Mouse (Mus musculus) lung, embryonic 15.5 days (tissue): ENCODE measurements at regions not wholly inside any gene's neighbourhood (a gene's known extent, or its start where the extent isn't known, plus 50 kb on each side); places are given as distances from the start of the nearest gene placed in this dataset.
A peak's percentile ranks its signal among the peaks of the same experiment; 100 is the strongest.

Experiments
- ATAC-seq: fragments of 200-750 bp; cut with Nextera tagmentation; 2 replicates; pipeline ENCODE4 v1.8.0; 2017; ENCODE audit warnings: moderate number of reproducible peaks, borderline replicate concordance; ENCODE audit not compliant: low FRiP score, low TSS enrichment; ENCODE audit errors: extremely low read depth
- H3K27ac ChIP-seq: fragments of 300-500 bp; sonication (generic); 2 replicates; pipeline ENCODE4 v1.5.1; 2015; ENCODE audit warnings: moderate library complexity, mild to moderate bottlenecking, inconsistent platforms
- H3K27me3 ChIP-seq: fragments of 300-500 bp; sonication (generic); 2 replicates; pipeline ENCODE4 v1.6.1; 2015; ENCODE audit warnings: inconsistent platforms
- H3K36me3 ChIP-seq: fragments of 300-500 bp; sonication (generic); 2 replicates; pipeline ENCODE4 v1.6.1; 2015; ENCODE audit warnings: inconsistent platforms
- H3K4me1 ChIP-seq: fragments of 300-500 bp; sonication (generic); 2 replicates; pipeline ENCODE4 v1.6.1; 2015; ENCODE audit warnings: inconsistent platforms
- H3K4me2 ChIP-seq: fragments of 300-500 bp; sonication (generic); 2 replicates; pipeline ENCODE4 v1.6.1; 2015; ENCODE audit warnings: inconsistent platforms, mild to moderate bottlenecking, moderate library complexity
- H3K4me3 ChIP-seq: fragments of 300-500 bp; sonication (generic); 2 replicates; pipeline ENCODE4 v1.5.1; 2015; ENCODE audit warnings: mild to moderate bottlenecking, inconsistent platforms
- H3K9ac ChIP-seq: fragments of 300-500 bp; sonication (generic); 2 replicates; pipeline ENCODE4 v1.6.1; 2015; ENCODE audit warnings: inconsistent platforms
- H3K9me3 ChIP-seq: fragments of 300-500 bp; sonication (generic); 2 replicates; pipeline ENCODE4 v1.6.1; 2016; ENCODE audit warnings: inconsistent platforms
- WGBS: fragments of 180-500 bp; shearing (Covaris S2); methylation state at CpG from one replicate; pipeline ENCODE4 v1.1.7; 2015; 5-methylcytosine and 5-hydroxymethylcytosine counted together

- 79% methylated on average over 6 of the region's 6 CpGs for WGBS
- Histone ChIP-seq H3K27ac (no peak overlapping the region), H3K27me3 (0 out of 2 replicates have a peak, but pooled peaks cover 4% of the 10 kb centered on the region), H3K4me3 (no peak overlapping the region), H3K36me3 (no peaks in the 10 kb centered on the region), H3K9me3 (no peaks in the 10 kb centered on the region), H3K9ac (no peak overlapping the region), H3K4me2 (no peak overlapping the region), H3K4me1 (peaks cover 9% of the 10 kb centered on the region)
- ATAC-seq = no peak
Observed at GRCm38 (mm10) chr6:100517662-100518061, 153.3 kb downstream of the Shq1 start.

- Histone ChIP-seq H3K4me3 (no peak overlapping the region), H3K9ac (no peak overlapping the region), H3K36me3 (no peaks in the 10 kb centered on the region), H3K4me2 (no peak overlapping the region), H3K4me1 (no peaks in the 10 kb centered on the region), H3K27ac (no peak overlapping the region), H3K27me3 (0 out of 2 replicates have a peak, but pooled peaks cover under 1% of the 10 kb centered on the region), H3K9me3 (peaks cover 3% of the 10 kb centered on the region; the same call in 1 of the 2 replicates)
- ATAC-seq = no peak
- WGBS = 50% methylated on average over 4 of the region's 4 CpGs
Observed at GRCm38 (mm10) chr6:100512676-100513075, 158.3 kb downstream of the Shq1 start.

DNA sequence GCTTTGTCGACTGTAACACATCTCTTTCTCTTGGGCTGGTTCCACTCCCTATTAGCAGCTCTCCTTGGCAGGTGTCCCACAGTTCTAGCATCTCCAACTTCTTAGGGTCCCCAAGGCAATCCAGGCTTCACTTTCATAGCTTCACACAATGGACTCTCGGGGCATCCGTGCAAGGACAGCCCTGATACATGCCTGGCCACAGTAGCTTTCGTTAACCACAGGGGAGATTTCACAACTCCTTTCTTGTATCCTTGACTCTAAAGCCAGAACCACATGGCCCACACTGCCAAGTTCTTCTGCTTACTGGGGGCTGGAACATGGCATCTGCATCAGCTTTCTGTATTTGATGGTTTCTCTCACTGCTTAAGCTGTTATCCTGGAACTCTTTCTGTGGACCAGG is 160.3 kb downstream of the Shq1 start:
- ATAC-seq = no peak
- no peak overlapping the region for H3K4me2 ChIP-seq
- H3K4me1 ChIP-seq = no peaks in the 10 kb centered on the region
- H3K9me3 ChIP-seq = peaks cover 3% of the 10 kb centered on the region; the same call in 1 of the 2 replicates
- H3K9ac ChIP-seq = no peak overlapping the region
- 83% methylated on average over 4 of the region's 4 CpGs for WGBS
- H3K27ac ChIP-seq = no peak overlapping the region
- no peaks in the 10 kb centered on the region for H3K27me3 ChIP-seq
- H3K4me3 ChIP-seq = no peak overlapping the region
- no peaks in the 10 kb centered on the region for H3K36me3 ChIP-seq

DNA sequence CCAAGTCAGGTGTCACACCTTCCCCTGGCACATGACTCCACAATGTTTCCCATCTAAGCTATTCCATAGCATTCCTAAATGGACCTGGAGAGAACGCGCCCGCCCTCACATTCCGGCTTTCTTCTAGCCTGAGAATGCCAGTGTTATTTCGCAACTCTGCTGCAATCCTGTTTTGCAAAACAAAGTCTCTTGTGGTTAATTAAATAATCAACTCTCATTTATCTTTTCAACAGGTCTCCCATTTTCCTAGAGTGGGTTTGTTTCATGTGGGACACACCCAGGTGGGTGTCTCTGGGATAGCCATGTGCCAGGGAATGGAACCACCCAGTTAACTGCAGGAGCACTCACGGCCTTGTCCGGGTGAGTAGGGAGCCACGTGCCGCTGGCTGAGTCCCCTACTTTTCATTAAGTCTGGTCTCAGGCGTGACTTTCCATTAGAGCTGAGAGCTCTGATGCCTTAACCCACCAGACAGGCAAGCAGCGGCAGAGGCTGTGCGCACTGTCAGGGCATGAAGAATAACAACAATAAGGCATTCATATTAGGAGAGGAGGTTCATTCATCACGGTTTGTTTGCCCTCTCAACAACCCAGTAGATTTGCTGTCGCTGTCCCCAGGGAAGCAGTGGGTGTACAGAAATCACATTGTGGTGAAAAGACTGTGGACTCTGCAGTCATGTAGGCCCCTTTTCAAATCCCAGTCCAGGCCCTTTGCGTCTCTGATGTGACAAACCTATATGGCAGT is 165.3 kb downstream of the Shq1 start:
- WGBS = 64% methylated on average over 15 of the region's 15 CpGs
- no peaks in the 10 kb centered on the region for H3K36me3 ChIP-seq
- no peaks in the 10 kb centered on the region for H3K9me3 ChIP-seq
- ATAC-seq = no peak
- no peak overlapping the region for H3K4me3 ChIP-seq
- no peak overlapping the region for H3K27ac ChIP-seq
- H3K9ac ChIP-seq = no peak overlapping the region
- no peaks in the 10 kb centered on the region; the same call in 1 of the 2 replicates for H3K4me1 ChIP-seq
- H3K27me3 ChIP-seq = no peaks in the 10 kb centered on the region
- no peak overlapping the region for H3K4me2 ChIP-seq

GRCm38 (mm10) chr6:100502961-100503782 is 167.8 kb downstream of the Shq1 start:
- H3K4me3 ChIP-seq = no peak overlapping the region
- H3K36me3 ChIP-seq = no peaks in the 10 kb centered on the region
- no peak overlapping the region for H3K4me2 ChIP-seq
- WGBS = 57% methylated on average over 14 of the region's 14 CpGs
- no peaks in the 10 kb centered on the region for H3K9me3 ChIP-seq
- H3K4me1 ChIP-seq = no peaks in the 10 kb centered on the region; the same call in 1 of the 2 replicates
- H3K27me3 ChIP-seq = no peaks in the 10 kb centered on the region; the same call in 1 of the 2 replicates
- no peak overlapping the region for H3K27ac ChIP-seq
- no peak overlapping the region for H3K9ac ChIP-seq
- peak; percentile 32; the same call in 1 of the 2 replicates for ATAC-seq

GRCm38 (mm10) chr6:100502139-100502538 is 168.8 kb downstream of the Shq1 start:
- Histone ChIP-seq H3K9me3 (no peaks in the 10 kb centered on the region), H3K4me3 (no peak overlapping the region), H3K9ac (no peak overlapping the region), H3K4me1 (no peaks in the 10 kb centered on the region; the same call in 1 of the 2 replicates), H3K4me2 (no peak overlapping the region), H3K36me3 (no peaks in the 10 kb centered on the region), H3K27ac (no peak overlapping the region), H3K27me3 (no peaks in the 10 kb centered on the region; the same call in 1 of the 2 replicates)
- WGBS = 55% methylated on average over 6 of the region's 6 CpGs
- ATAC-seq = no peak

GRCm38 (mm10) chr6:100500741-100501140 is 170.2 kb downstream of the Shq1 start:
- Histone ChIP-seq H3K27me3 (no peaks in the 10 kb centered on the region; the same call in 1 of the 2 replicates), H3K4me3 (no peak overlapping the region), H3K9me3 (no peaks in the 10 kb centered on the region), H3K4me1 (no peaks in the 10 kb centered on the region; the same call in 1 of the 2 replicates), H3K4me2 (no peak overlapping the region), H3K36me3 (no peaks in the 10 kb centered on the region), H3K27ac (no peak overlapping the region), H3K9ac (no peak overlapping the region)
- no peak for ATAC-seq
- WGBS = 56% methylated on average over 2 of the region's 2 CpGs

DNA sequence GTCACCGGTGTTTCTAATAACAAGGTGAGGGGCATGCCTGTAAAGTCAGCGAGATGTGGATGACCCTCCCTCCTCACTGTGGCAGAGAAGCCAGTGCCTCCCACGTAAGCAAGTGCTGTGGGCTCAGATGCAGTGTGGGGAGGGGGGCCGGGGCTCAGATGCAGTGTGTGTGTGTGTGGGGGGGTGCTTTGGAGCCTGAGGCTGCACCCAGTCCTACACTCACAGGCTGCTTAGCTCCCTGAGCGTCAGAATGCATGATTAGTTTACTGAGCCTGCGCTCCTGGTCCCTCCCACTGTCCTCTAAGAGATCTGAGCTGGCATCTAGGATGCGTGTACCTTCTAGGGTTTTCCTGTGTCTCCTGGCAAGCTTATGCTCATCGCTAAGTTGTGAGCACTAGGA is 170.9 kb downstream of the Shq1 start:
- Histone ChIP-seq H3K4me1 (peaks cover 2% of the 10 kb centered on the region; the same call in 1 of the 2 replicates), H3K27me3 (no peaks in the 10 kb centered on the region; the same call in 1 of the 2 replicates), H3K9me3 (no peaks in the 10 kb centered on the region), H3K9ac (no peak overlapping the region), H3K36me3 (no peaks in the 10 kb centered on the region), H3K4me2 (no peak overlapping the region), H3K4me3 (no peak overlapping the region), H3K27ac (no peak overlapping the region)
- no peak for ATAC-seq
- 67% methylated on average over 8 of the region's 8 CpGs for WGBS

- Histone ChIP-seq H3K36me3 (no peaks in the 10 kb centered on the region), H3K27me3 (no peaks in the 10 kb centered on the region; the same call in 1 of the 2 replicates), H3K9ac (no peak overlapping the region), H3K4me3 (no peak overlapping the region), H3K4me1 (peaks cover 2% of the 10 kb centered on the region; the same call in 1 of the 2 replicates), H3K27ac (no peak overlapping the region), H3K4me2 (no peak overlapping the region), H3K9me3 (no peaks in the 10 kb centered on the region)
- WGBS = 33% methylated on average over 4 of the region's 4 CpGs
- ATAC-seq = no peak
Observed at GRCm38 (mm10) chr6:100498861-100499271, 172.1 kb downstream of the Shq1 start.

GRCm38 (mm10) chr6:100498126-100498525 is 172.8 kb downstream of the Shq1 start:
- Histone ChIP-seq H3K27me3 (no peaks in the 10 kb centered on the region; the same call in 1 of the 2 replicates), H3K27ac (no peak overlapping the region), H3K9me3 (no peaks in the 10 kb centered on the region), H3K4me3 (no peak overlapping the region), H3K4me1 (peaks cover 2% of the 10 kb centered on the region; the same call in 1 of the 2 replicates), H3K36me3 (no peaks in the 10 kb centered on the region), H3K4me2 (no peak overlapping the region), H3K9ac (no peak overlapping the region)
- no peak for ATAC-seq
- WGBS = 66% methylated on average over 2 of the region's 2 CpGs

DNA sequence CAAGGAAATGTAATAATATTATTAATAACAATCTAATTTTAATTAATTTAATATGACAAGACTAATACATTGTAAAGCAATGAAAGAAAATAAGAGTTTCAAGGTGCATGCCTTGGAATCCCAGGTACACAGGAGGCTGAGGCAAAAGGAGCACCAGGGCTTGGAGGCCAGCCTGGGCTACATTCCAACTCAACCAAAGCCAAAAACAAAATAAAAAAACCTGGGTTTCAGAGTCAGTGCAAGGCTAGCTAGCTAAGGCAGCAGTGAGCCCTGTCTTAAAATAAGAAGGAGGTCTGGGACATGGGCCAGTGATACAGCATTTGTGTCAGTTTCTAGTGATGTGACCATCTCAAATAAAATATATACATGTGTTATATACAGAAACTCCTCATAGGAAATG is 174.8 kb downstream of the Shq1 start:
- Histone ChIP-seq H3K9ac (no peak overlapping the region), H3K36me3 (no peaks in the 10 kb centered on the region), H3K4me3 (no peak overlapping the region), H3K27me3 (no peaks in the 10 kb centered on the region; the same call in 1 of the 2 replicates), H3K9me3 (no peaks in the 10 kb centered on the region), H3K27ac (no peak overlapping the region), H3K4me2 (no peak overlapping the region), H3K4me1 (peaks cover 2% of the 10 kb centered on the region; the same call in 1 of the 2 replicates)
- no peak for ATAC-seq
